Mouse (Mus musculus): ENCODE results near the gene Synpo2. TPM values are rescaled to one million over a fixed set of nuclear protein-coding genes. Genes with fewer than 3 reads are reported as not detected.
A peak's percentile ranks its signal among the peaks of the same experiment; 100 is the strongest.

The Synpo2 gene
- polyA plus RNA-seq, 1 experiment: 1.3 TPM

DNA sequence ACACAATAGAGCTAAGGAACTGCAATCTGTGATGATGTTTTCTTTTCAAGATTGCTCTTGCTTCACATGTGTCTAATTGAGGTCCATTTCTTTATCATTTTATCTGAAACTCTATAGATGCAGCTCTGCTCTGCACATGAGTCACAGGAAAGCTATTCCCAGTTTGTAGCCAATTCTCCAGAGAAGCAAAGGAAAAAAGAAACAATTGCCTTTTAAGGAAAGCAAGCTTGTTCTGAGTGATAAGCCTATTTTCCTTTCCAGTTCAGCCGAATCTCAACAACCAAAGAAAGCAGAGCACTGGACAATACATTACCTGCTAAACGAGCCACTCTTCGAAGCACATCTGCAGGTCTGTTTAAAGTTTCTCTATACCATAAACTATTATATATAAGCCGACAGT, 31.3 kb downstream of the Synpo2 start:
- TF ChIP-seq POLR2A (IDR thresholded peaks at IDR 0.05; ENCODE audit: borderline replicate concordance, extremely low read depth, insufficient read depth, insufficient read length, poor library complexity, severe bottlenecking): no peak
- TF ChIP-seq CTCF (IDR thresholded peaks at IDR 0.05; ENCODE audit: borderline replicate concordance, extremely low read depth, insufficient read depth, insufficient read length): no peak
- DNase-seq (ENCODE audit: low read depth): peak; percentile 13

DNA sequence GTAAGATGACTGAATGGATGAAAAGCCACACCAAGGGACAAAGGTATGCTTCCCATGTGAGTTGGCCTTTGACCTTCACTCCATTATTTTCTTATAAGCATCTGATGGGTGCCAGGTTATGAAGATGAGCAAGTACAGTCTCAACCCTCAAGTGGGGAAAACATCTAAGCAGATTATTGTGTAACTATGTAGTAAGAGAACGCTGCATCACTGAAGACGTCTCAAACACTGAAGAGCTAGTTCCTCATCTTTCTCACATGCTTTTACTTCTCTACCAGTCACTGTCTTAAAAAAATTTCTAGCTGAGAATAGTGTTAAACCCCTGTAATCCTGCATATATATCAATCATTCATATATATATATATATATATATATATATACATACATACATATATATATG, 34.2 kb downstream of the Synpo2 start:
- DNase-seq (ENCODE audit: low read depth): no peak
- TF ChIP-seq POLR2A (IDR thresholded peaks at IDR 0.05; ENCODE audit: borderline replicate concordance, extremely low read depth, insufficient read depth, insufficient read length, poor library complexity, severe bottlenecking) (no peak), CTCF (IDR thresholded peaks at IDR 0.05; ENCODE audit: borderline replicate concordance, extremely low read depth, insufficient read depth, insufficient read length) (no peak)

DNA sequence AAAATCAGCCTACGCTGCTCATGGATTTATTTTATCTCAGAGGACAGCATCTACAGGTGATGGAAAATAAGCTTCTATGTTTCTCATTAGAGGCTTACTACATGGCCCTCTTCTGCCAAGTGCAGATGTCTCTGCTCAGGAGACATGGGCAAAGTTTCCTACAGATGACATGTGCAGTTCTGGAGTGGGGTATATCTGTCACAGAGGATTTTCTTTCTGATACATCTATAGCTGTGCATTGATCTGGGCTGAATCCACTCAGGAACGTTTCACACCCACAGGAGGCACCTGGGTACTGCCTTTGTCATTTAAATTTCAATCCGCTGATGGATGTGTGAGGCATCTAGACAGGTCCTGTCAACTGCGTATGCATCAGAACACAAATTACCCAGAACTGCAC, 42.2 kb downstream of the Synpo2 start:
- DNase-seq (ENCODE audit: low read depth): no peak
- TF ChIP-seq POLR2A (IDR thresholded peaks at IDR 0.05; ENCODE audit: borderline replicate concordance, extremely low read depth, insufficient read depth, insufficient read length, poor library complexity, severe bottlenecking) (no peak), CTCF (IDR thresholded peaks at IDR 0.05; ENCODE audit: borderline replicate concordance, extremely low read depth, insufficient read depth, insufficient read length) (no peak)

DNA sequence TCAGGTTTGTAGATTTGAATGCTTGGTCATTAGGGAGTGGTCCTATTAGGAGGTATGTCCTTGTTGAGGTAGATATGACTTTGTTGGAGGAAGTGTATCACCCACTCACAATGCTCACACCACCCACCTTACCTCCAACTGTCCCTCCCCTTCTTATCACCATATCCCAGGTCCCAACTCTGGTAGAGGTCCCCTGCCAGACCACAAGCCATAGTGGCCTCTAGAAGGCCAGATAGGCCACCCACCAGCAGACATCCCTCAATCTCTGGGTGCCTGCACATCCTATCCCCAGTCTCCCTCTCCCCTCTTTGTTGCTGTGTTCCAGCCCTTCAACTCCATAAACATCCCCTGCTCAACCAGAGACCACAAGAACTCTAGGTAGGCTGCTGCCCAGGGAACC, 44.3 kb downstream of the Synpo2 start:
- DNase-seq (ENCODE audit: low read depth): no peak
- TF ChIP-seq POLR2A (IDR thresholded peaks at IDR 0.05; ENCODE audit: borderline replicate concordance, extremely low read depth, insufficient read depth, insufficient read length, poor library complexity, severe bottlenecking): no peak
- no peak for TF ChIP-seq CTCF (IDR thresholded peaks at IDR 0.05; ENCODE audit: borderline replicate concordance, extremely low read depth, insufficient read depth, insufficient read length)

DNA sequence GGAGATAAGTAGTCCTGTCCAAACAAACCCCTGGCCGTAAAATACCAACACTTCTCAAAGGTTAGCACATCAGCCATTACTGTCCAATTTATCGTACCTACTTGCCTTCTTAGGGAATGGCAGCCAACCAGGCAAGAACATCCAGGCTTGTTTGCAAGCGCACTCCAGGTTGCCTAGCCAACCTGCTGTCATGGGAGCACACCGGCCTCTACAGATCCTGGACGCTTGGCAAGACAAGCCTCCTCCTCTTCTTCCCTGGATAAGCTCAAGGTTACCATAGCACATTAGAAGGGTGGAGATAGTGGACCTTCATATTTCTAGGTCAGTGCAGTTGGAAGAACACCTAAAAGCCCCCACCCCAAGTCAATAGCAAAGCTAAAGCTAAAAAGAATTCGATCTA, 45.6 kb downstream of the Synpo2 start:
- DNase-seq (ENCODE audit: low read depth): peak; percentile 54
- TF ChIP-seq POLR2A (IDR thresholded peaks at IDR 0.05; ENCODE audit: borderline replicate concordance, extremely low read depth, insufficient read depth, insufficient read length, poor library complexity, severe bottlenecking): no peak
- no peak for TF ChIP-seq CTCF (IDR thresholded peaks at IDR 0.05; ENCODE audit: borderline replicate concordance, extremely low read depth, insufficient read depth, insufficient read length)

DNA sequence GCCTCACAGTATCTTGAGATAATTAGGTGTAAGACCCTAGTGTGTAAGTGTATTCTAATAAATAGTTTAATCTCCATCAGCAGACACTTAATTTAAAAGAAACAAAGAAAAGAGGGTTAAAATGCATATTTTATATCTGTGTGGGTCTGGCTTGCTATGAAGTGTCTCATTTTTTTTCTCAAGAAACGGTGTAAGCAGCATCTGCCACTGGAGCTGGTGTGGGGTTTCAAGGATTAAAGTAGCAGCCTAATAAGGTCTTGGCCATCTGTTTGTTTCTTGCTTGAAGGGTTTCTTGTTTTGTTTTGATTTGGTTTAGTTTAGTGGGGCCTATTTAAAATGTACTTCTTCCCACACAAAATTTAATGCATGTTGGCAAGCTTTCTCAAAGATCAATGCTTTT, 46.1 kb downstream of the Synpo2 start:
- TF ChIP-seq POLR2A (IDR thresholded peaks at IDR 0.05; ENCODE audit: borderline replicate concordance, extremely low read depth, insufficient read depth, insufficient read length, poor library complexity, severe bottlenecking) (no peak), CTCF (IDR thresholded peaks at IDR 0.05; ENCODE audit: borderline replicate concordance, extremely low read depth, insufficient read depth, insufficient read length) (no peak)
- peak; percentile 74 for DNase-seq (ENCODE audit: low read depth)

DNA sequence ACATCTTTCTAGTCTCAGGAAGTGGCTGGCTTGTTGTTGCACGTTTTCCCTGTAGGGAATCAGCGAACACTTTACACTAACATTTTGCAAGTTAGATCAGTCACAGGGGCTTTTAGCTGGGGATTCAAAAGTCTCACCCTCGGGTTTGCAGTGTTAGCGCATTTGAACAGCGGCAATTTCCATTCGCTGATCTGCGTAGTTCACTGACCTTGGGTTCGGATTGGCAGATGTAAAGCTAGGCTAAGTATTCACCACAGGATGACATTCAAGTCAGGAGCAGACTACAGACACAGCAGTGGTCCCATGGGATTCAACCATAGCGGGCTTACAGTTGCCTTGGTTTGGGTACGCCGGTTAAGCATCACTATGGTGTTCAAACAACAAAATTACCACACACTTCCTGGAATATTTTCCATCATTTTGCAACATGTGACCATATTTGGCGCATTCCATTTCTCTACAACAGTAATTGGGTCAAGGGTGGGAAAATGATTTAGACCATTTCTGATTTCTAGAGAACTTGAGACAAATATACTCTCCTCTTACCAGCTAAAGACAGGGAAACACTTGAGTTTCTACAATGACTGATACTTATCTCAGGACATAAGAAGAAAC, 47.2 kb downstream of the Synpo2 start:
- no peak for TF ChIP-seq POLR2A (IDR thresholded peaks at IDR 0.05; ENCODE audit: borderline replicate concordance, extremely low read depth, insufficient read depth, insufficient read length, poor library complexity, severe bottlenecking)
- no peak for TF ChIP-seq CTCF (IDR thresholded peaks at IDR 0.05; ENCODE audit: borderline replicate concordance, extremely low read depth, insufficient read depth, insufficient read length)
- peak; percentile 13 for DNase-seq (ENCODE audit: low read depth)

DNA sequence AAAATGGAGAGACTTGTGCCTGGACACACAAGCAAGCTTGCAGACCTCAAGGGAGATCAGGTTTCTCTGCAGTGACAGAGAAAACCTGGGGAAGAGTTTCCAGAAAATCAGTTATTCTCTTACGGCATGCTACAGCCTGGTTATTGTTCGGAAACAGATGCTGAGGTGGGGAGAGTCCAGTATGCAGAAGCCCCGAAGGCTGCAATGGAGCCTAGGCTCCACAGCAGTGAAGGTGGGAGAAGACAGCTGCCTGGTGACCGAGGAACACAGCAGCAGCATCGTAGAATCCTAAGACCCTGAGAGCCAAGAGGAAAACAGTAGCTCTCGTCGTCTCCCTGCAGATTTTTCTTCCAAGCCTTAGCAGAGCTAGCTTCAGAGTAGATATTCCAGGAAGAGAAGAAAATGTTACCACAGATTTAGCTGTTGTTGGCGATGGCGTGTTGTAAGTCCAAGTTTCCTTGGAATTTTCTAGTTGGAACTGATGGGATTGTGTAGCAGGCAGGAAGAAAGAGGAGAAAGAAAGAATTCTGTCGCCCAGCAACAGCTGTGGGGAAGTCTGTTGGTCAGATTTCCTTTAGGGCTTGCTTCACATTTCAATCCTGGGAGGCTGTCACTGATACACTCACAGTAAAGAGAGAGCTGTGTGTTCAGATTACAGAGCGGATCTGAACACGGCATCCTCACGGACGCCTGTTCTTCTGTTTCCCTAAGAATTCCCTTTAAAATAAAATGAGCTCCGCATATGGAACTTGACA, 48.4 kb downstream of the Synpo2 start:
- no peak for DNase-seq (ENCODE audit: low read depth)
- TF ChIP-seq POLR2A (IDR thresholded peaks at IDR 0.05; ENCODE audit: borderline replicate concordance, extremely low read depth, insufficient read depth, insufficient read length, poor library complexity, severe bottlenecking): no peak
- no peak for TF ChIP-seq CTCF (IDR thresholded peaks at IDR 0.05; ENCODE audit: borderline replicate concordance, extremely low read depth, insufficient read depth, insufficient read length)

DNA sequence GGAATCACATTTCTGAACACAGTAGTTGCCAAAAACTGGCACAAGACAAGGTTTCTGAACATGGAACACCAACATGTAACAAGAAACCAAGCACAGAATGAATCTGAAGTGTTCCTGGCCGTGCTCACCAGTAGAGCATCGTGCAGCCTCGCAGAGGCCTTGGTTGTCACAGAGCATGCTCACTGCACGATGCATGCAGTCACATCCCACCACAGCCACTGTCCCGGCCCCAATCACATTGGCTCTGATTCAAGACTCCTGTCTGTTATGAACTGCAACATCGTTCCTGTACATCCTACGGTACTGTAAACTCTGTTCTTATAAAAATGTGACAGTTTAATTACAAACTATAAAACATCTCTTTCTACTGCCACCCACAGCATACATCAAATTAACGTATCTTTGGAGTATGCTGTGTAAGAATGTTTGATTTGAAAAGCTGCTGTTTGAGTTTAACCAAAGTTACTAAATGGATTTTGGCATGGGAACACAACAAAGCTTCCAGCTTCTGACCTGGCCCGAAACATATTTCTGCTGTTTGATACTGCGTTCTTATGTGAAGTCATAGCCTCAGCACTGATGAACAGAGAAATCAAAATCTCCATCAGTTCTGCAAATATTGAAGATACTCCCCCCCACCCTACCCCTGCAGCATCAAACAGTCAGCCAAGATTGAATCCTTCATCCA, 50.6 kb downstream of the Synpo2 start:
- TF ChIP-seq CTCF (IDR thresholded peaks at IDR 0.05; ENCODE audit: borderline replicate concordance, extremely low read depth, insufficient read depth, insufficient read length): no peak
- TF ChIP-seq POLR2A (IDR thresholded peaks at IDR 0.05; ENCODE audit: borderline replicate concordance, extremely low read depth, insufficient read depth, insufficient read length, poor library complexity, severe bottlenecking): no peak
- no peak for DNase-seq (ENCODE audit: low read depth)

DNA sequence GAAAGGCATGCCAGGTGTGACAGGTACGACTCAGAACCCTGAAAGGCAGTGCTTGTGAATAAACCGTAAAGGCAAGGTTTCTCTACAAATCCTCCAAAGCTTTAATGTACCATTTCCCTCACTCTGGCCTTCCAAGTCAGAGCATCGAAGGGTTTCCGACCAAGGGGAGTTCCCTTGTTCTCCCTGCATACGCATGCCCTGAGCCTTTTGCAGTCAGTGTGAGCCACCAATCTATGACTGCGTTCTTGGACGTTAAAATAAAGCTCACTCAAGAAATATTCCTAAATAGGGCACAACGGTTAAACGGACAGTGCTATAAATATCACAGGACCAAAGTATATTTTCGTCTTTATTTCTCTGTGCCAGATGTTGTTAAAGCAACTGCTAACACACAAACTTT, 51.7 kb downstream of the Synpo2 start:
- TF ChIP-seq POLR2A (IDR thresholded peaks at IDR 0.05; ENCODE audit: borderline replicate concordance, extremely low read depth, insufficient read depth, insufficient read length, poor library complexity, severe bottlenecking) (no peak), CTCF (IDR thresholded peaks at IDR 0.05; ENCODE audit: borderline replicate concordance, extremely low read depth, insufficient read depth, insufficient read length) (no peak)
- DNase-seq (ENCODE audit: low read depth): no peak

DNA sequence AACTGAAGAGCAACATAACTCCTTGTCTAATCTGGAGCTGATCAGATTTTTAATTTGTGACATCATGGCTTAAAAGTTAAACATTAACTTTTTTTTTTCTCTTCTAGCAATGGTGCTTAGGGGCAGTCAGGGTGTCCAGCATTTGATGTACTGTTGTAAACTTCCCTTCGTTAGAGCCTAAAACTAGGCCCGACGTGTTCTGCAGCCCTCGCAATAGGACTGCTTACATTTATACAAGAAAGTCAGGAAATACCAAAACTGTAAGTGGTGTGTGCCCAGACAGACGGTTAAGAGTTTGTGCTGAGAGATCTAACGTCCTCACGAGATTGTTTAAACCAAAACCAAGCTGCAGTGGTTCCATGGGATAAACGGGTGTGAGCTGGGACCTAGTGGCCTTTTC, 56.4 kb downstream of the Synpo2 start:
- no peak for DNase-seq (ENCODE audit: low read depth)
- TF ChIP-seq CTCF (IDR thresholded peaks at IDR 0.05; ENCODE audit: borderline replicate concordance, extremely low read depth, insufficient read depth, insufficient read length) (no peak), POLR2A (IDR thresholded peaks at IDR 0.05; ENCODE audit: borderline replicate concordance, extremely low read depth, insufficient read depth, insufficient read length, poor library complexity, severe bottlenecking) (no peak)

Data from brain, embryonic 14.5 days (tissue).